Mouse (Mus musculus) heart, postnatal 4 days (tissue): ENCODE results near the gene Vmn2r105. TPM values are rescaled to one million over a fixed set of nuclear protein-coding genes. Genes with fewer than 3 reads are reported as not detected.

Experiments used
- DNase-seq: peaks from one replicate; pipeline ENCODE4 v3.0.0; 2021
- total RNA-seq, 2 experiments: library from RNA; stranded (reverse); gene quantifications; 2 replicates each; pipeline ENCODE4 v1.2.3; 2021

Vmn2r105 gene
- total RNA-seq, result not detected

GRCm38 (mm10) chr17:20234952-20235351 lies at the start of gene Vmn2r105:
Vmn2r105 (minus strand) TSS chr17:20235052.
- no peak for DNase-seq

- no peak for DNase-seq
Observed at GRCm38 (mm10) chr17:20255522-20255921, 20.7 kb upstream of the Vmn2r105 start.

- no peak for DNase-seq
Observed at GRCm38 (mm10) chr17:20182997-20183396, 51.9 kb downstream of the Vmn2r105 start, which contains the start of gene Fpr-rs6. Fpr-rs6 (minus strand) TSS chr17:20183097.

Other genes with a start within 250 kb of the Vmn2r105 start
- gene Vmn2r104, start 186.7 kb downstream of the Vmn2r105 start, total RNA-seq, result not detected
- not detected for gene Fpr-rs7, start 120.8 kb downstream of the Vmn2r105 start, total RNA-seq
- not detected for gene Fpr-rs6, start 52.0 kb downstream of the Vmn2r105 start, total RNA-seq
- not detected for gene Vmn2r106, start 50.5 kb upstream of the Vmn2r105 start, total RNA-seq
- gene Vmn2r107, start 110.2 kb upstream of the Vmn2r105 start, total RNA-seq, result not detected
- not detected for gene Vmn1r224, start 179.1 kb upstream of the Vmn2r105 start, total RNA-seq
- gene Vmn2r108, start 246.3 kb upstream of the Vmn2r105 start, total RNA-seq, result not detected